Mouse (Mus musculus) kidney, postnatal 4 days (tissue): ENCODE results near the gene Rexo4.

Experiments
- DNase-seq, 2 experiments: peaks; one replicate each; pipeline ENCODE4 v3.0.0; 2021; ENCODE audit warnings: mixed read lengths in 2 of 2

Rexo4 gene

DNA sequence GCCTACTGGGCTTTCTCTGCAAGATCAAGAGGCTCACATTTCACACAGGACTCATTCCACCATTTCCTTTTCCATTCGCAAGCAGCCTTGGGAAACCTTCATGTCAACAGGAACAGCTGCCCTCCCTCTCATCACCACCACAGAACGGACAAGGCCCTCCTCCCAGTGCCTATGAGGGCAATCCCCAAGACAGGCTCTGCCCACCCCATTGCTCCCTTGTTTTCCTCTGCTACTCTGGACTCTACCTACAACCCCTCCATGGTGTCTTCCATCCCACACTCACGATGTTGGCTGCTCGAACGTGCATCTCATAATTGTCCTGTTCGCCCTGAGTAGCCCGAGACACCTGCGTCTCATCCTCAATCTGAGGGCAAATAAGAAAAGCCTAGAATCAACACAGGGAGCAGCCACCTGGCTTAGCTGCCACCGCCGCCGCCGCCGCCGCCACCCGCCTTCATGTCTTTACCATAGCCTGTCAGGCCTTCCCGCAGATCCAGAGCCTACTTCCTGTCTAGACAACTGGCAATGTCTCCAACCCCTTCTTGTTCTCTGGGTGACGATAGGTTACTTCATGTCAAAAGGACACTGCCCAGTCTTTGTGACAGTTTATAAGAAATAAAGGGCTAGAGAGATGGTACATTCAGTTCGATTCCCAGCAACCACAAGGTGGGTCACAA, 55.3 kb downstream of the Rexo4 start:
- DNase-seq = no peak

- DNase-seq = peak; percentile 69 to 80
These were observed 57.1 kb downstream of the Rexo4 start for GRCm38 (mm10) chr2:26907109-26907508.

GRCm38 (mm10) chr2:26906431-26906830, 57.8 kb downstream of the Rexo4 start:
- no peak for DNase-seq

DNA sequence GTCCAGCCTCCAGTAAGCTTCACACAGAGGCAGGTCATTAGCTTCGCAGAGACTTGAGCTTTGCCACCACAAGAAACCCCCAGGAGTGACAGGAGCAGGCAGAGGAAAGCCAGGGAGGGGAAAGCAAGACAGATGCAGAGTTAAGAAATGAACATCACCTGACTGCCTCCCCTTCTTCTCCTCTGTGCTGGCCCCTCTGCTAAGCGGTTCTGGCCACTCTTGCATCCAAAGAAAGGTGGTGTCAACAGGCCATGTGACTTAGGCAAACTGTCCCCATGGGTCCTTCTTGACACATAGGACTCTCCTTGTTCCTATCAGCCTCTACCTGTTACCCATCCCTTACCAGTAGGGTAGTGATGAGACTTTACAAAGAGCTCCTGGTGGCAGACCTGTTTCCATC, 58.2 kb downstream of the Rexo4 start:
- DNase-seq = no peak
